Mouse (Mus musculus) midbrain, embryonic 16.5 days (tissue): ENCODE results near the gene Spink2. TPM values are rescaled to one million over a fixed set of nuclear protein-coding genes. Genes with fewer than 3 reads are reported as not detected.
"Not testable (repeated sequence)": the region's sequence is repeated elsewhere in the genome, so short reads cannot be mapped to it uniquely, and the experiment has no call there.

Experiments used
- ATAC-seq: fragments of 200-750 bp; cut with Nextera tagmentation; 2 replicates; pipeline ENCODE4 v1.8.0; 2017; ENCODE audit warnings: moderate TSS enrichment
- H3K27ac ChIP-seq: fragments of 300-500 bp; sonication (generic); 2 replicates; pipeline ENCODE4 v1.5.1; 2014; ENCODE audit warnings: mild to moderate bottlenecking, low read length, mixed read lengths
- H3K27me3 ChIP-seq: fragments of 300-500 bp; sonication (generic); 2 replicates; pipeline ENCODE4 v1.6.1; 2014; ENCODE audit warnings: low read depth, low read length, mixed read lengths; ENCODE audit not compliant: control insufficient read depth, insufficient read depth
- H3K36me3 ChIP-seq: fragments of 300-500 bp; sonication (generic); 2 replicates; pipeline ENCODE4 v1.6.1; 2014; ENCODE audit warnings: mild to moderate bottlenecking, low read length, moderate library complexity, mixed read lengths; ENCODE audit not compliant: control insufficient read depth, insufficient read depth
- H3K4me1 ChIP-seq: fragments of 300-500 bp; sonication (generic); 2 replicates; pipeline ENCODE4 v1.6.1; 2014; ENCODE audit warnings: mild to moderate bottlenecking, low read length, mixed read lengths; ENCODE audit not compliant: control insufficient read depth, insufficient read depth
- H3K4me2 ChIP-seq: fragments of 300-500 bp; sonication (generic); 2 replicates; pipeline ENCODE4 v1.6.1; 2014; ENCODE audit warnings: mild to moderate bottlenecking, low read length, mixed read lengths
- H3K4me3 ChIP-seq: fragments of 300-500 bp; sonication (generic); 2 replicates; pipeline ENCODE4 v1.5.1; 2014; ENCODE audit warnings: low read depth, mild to moderate bottlenecking, low read length, moderate library complexity, mixed read lengths
- H3K9ac ChIP-seq: fragments of 300-500 bp; sonication (generic); 2 replicates; pipeline ENCODE4 v1.6.1; 2014; ENCODE audit warnings: low read depth, low read length, mixed read lengths
- H3K9me3 ChIP-seq: fragments of 300-500 bp; sonication (generic); replicated peaks from 2 replicates; pipeline ENCODE4 v1.6.1; 2014; ENCODE audit warnings: mild to moderate bottlenecking, low read length, mixed read lengths; ENCODE audit not compliant: control insufficient read depth, poor library complexity, severe bottlenecking
- WGBS: fragments of 180-500 bp; shearing (Covaris S2); extraction: QIAGEN DNeasy Blood & Tissue Kit; methylation state at CpG from one replicate; pipeline ENCODE4 v1.1.7; 2014; 5-methylcytosine and 5-hydroxymethylcytosine counted together
- polyA plus RNA-seq: library from polyadenylated mRNA; unstranded; fragments of >200 nt; fragmentation: Nextera tagmentation; extraction: Ambion mirVana; gene quantifications from 2 replicates; pipeline ENCODE4 v1.2.1, GENCODE M21; 2015

Spink2 gene
- polyA plus RNA-seq, 1 experiment from 2014 or later: 0.41 TPM

DNA sequence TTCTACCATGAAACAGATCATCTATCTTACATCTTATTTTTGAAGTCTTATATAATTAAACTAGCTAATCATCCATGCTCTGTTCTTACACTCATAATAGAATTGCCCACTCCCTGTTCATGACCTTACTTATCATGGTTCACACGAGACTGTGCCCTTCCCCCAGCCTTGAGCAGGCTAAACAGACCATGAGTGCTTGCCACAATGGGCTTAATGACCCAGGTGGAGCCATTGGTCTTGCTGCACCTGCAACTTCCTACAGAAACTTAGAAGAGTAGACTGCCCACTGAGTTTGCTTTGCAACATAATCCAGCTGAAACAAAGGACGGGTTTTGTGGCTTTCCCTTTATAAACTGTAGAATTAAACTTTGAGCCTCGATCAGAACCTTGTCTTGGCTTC, 22.5 kb downstream of the Spink2 start:
- no peak overlapping the region for H3K9ac ChIP-seq
- H3K36me3 ChIP-seq: no peaks in the 10 kb centered on the region
- H3K4me3 ChIP-seq: no peak overlapping the region
- peaks cover 6% of the 10 kb centered on the region; the same call in 1 of the 2 replicates for H3K9me3 ChIP-seq
- H3K27ac ChIP-seq: no peak overlapping the region
- 54% methylated on average over 3 of the region's 3 CpGs for WGBS
- no peak overlapping the region for H3K4me2 ChIP-seq
- no peak for ATAC-seq
- no peaks in the 10 kb centered on the region for H3K27me3 ChIP-seq
- H3K4me1 ChIP-seq: no peaks in the 10 kb centered on the region

DNA sequence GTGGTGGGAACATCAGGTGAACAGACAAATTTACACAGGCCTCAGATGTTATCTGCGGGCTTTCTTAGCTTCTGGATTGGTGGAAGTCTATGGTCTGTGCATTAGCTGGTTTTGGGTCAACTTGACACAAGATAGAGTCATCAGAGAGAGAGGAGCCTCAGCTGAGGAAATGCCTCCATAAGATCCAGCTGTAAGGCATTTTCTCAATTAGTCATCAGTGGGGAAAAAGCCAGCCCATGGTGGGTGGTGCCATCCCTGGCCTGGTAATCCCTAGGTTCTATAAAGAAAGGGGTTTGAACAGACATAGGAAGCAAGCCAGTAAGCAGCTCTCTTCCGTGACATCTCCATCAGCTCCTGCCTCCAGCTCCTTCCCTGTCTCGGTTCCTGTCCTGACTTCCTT, 25.9 kb downstream of the Spink2 start:
- no peak overlapping the region for H3K9ac ChIP-seq
- H3K36me3 ChIP-seq: no peaks in the 10 kb centered on the region
- no peak for ATAC-seq
- no peak overlapping the region for H3K4me2 ChIP-seq
- peaks cover 6% of the 10 kb centered on the region; the same call in 1 of the 2 replicates for H3K9me3 ChIP-seq
- H3K4me1 ChIP-seq: no peaks in the 10 kb centered on the region
- no peak overlapping the region for H3K27ac ChIP-seq
- 91% methylated on average over 3 of the region's 3 CpGs for WGBS
- H3K27me3 ChIP-seq: no peaks in the 10 kb centered on the region
- no peak overlapping the region for H3K4me3 ChIP-seq

DNA sequence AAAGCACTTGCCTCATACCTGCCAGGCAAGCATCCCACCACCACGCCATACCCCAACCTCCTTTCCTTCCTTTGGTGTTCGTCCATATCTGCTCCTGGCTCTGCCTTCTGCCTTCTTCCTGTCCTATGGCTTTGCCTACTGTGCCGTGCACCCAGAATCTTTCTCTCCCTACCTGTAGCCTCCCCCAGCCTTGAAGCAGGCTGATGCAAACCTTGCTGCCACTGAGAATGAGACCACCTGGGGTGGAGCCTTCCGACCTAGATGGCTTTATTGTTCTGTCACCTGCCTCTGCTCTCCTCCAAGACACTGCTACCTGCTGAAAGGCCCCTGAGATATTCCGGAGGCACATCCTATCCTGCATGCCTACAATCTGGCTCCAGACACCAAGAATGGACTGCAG, 27.4 kb downstream of the Spink2 start:
- H3K9ac ChIP-seq, H3K36me3 ChIP-seq, H3K27me3 ChIP-seq, H3K9me3 ChIP-seq, H3K4me1 ChIP-seq, H3K4me2 ChIP-seq, H3K27ac ChIP-seq, H3K4me3 ChIP-seq, ATAC-seq: not testable (repeated sequence)
- 62% methylated on average over 5 of the region's 5 CpGs for WGBS

DNA sequence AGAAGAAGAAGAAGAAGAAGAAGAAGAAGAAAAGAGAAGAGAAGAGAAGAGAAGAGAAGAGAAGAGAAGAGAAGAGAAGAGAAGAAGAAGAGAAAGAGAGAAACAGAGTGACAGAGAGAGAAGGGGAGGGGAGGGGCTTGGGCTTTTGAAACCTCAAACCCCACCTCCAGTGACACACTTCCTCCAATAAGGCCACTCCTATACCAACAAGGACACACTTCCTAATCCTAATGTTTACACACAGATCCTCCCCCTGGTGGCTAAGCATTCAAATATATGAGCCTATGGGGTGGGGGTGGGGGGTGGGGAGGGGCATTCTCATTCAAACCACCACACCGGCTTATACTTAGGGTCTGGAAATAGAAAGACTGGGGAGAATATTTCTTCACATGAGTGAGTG, 27.9 kb downstream of the Spink2 start:
- no peak for ATAC-seq
- 57% methylated on average over 1 of the region's 1 CpGs for WGBS
- H3K27me3 ChIP-seq: no peaks in the 10 kb centered on the region
- H3K4me2 ChIP-seq: no peak overlapping the region
- H3K4me1 ChIP-seq: no peaks in the 10 kb centered on the region
- peaks cover 2% of the 10 kb centered on the region; the same call in 1 of the 2 replicates for H3K9me3 ChIP-seq
- H3K9ac ChIP-seq: no peak overlapping the region
- H3K27ac ChIP-seq: no peak overlapping the region
- H3K36me3 ChIP-seq: no peaks in the 10 kb centered on the region
- no peak overlapping the region for H3K4me3 ChIP-seq

DNA sequence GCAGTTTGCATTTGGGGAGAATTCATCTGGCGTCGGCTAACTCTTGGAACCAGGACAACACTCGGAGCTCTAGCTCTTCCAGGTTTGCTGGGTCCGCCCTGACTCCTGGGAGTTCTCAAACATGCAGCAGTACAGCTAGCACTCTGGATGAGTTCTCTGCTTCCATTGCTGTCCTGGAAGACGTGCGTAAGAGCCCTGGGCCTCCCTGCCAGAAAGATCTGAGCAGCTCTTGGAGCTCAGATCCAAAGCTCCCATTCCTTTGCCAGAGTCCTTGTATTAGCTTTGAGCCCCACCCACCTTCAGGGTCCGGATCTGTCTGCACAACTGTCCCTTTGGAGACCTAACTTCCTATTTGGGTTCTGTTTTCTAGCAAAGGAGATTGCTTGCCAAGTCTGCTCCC, 29.8 kb downstream of the Spink2 start:
- Histone ChIP-seq H3K36me3 (no peaks in the 10 kb centered on the region), H3K27me3 (no peaks in the 10 kb centered on the region), H3K27ac (no peak overlapping the region), H3K9ac (no peak overlapping the region), H3K4me3 (no peak overlapping the region), H3K4me2 (no peak overlapping the region), H3K4me1 (no peaks in the 10 kb centered on the region), H3K9me3 (no peaks in the 10 kb centered on the region)
- 85% methylated on average over 7 of the region's 7 CpGs for WGBS
- ATAC-seq: no peak

DNA sequence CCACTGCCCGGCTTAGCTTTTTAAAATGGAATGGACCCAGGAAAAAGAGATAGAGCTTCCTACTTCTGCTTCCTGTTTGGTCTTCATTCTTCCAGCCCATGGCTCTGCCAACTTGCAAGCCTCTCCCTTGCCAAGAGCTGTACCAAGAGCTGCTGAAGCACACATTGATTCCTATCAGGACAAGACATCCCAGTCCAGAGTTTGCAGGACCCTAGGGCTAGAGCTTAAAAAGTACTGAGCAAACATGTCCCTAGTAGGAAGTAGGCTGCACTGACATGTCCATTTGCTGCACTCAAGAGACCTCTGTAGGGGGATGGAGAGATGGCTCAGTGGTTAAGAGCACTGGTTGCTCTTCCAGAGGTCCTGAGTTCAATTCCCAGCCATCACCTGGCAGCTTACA, 32.3 kb downstream of the Spink2 start:
- H3K9ac ChIP-seq: no peak overlapping the region
- 91% methylated on average over 1 of the region's 1 CpGs for WGBS

DNA sequence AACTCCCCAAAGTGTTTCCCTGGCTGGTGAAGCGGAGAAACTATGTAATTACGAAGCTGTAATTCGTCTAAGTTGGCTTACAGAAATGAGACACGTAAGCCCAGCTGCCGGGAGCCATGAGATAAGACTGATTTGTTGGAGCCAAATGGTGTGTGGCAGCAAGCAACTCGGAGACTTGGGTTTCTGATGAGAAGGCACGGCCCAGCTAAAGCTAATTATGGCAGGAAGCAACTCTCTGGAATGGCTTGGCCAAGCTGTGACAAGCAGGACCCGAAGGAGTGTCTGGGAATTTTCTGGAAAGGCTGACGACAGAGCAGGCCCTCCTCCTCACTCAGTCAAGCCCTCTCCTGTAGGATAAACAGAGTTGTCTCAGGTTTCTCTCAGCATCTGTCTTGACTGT, 33.3 kb downstream of the Spink2 start:
- Histone ChIP-seq H3K4me1 (no peaks in the 10 kb centered on the region), H3K9ac (no peak overlapping the region), H3K36me3 (no peaks in the 10 kb centered on the region), H3K27ac (no peak overlapping the region), H3K4me3 (no peak overlapping the region), H3K27me3 (no peaks in the 10 kb centered on the region), H3K4me2 (no peak overlapping the region), H3K9me3 (no peaks in the 10 kb centered on the region)
- WGBS: 79% methylated on average over 9 of the region's 9 CpGs
- ATAC-seq: no peak

More for the DNA sequence above, 32.3 kb downstream of the Spink2 start:
- no peak overlapping the region for H3K4me3 ChIP-seq
- H3K27me3 ChIP-seq: no peaks in the 10 kb centered on the region
- ATAC-seq: no peak
- no peak overlapping the region for H3K4me2 ChIP-seq
- no peaks in the 10 kb centered on the region for H3K9me3 ChIP-seq
- H3K4me1 ChIP-seq: no peaks in the 10 kb centered on the region
- H3K27ac ChIP-seq: no peak overlapping the region
- no peaks in the 10 kb centered on the region for H3K36me3 ChIP-seq

DNA sequence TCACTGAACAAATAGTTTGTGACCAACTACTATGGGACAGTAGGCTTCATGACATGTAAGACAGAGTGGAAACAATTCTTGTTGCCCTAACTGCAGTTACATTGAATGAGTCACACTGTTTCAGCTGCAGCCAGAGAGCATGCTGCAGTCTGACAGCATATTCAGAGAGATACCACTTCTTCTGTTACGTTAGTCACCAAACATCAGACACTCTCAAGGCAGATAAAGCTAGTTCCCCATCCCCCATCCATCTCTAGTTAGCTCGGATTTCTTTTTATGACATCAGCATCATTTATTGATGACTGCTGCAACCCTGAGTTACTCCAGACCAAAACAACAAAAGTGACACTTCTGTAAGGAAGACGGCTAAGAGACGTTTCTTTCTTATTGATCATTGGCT, 36.5 kb downstream of the Spink2 start:
- Histone ChIP-seq H3K4me3 (no peak overlapping the region), H3K27ac (no peak overlapping the region), H3K4me2 (no peak overlapping the region), H3K36me3 (no peaks in the 10 kb centered on the region), H3K9ac (no peak overlapping the region), H3K27me3 (no peaks in the 10 kb centered on the region), H3K4me1 (no peaks in the 10 kb centered on the region), H3K9me3 (no peaks in the 10 kb centered on the region)
- ATAC-seq: no peak
- 74% methylated on average over 4 of the region's 4 CpGs for WGBS

DNA sequence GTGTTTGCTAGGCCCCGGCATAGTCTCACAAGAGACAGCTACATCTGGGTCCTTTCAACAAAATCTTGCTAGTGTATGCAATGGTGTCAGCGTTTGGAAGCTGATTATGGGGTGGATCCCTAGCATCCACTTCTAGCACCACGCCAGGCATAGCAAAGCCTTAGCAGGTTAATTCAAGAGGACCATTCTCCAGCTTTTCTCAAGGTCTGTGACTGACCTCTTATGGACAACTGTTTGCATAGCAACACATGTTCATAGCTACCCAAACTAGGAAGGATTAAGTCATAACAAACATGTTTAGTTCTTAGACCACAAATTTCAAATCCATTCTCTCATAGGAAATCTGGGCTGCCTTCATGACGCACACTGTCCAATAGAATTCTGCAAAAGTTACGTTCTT, 40.7 kb downstream of the Spink2 start:
- Histone ChIP-seq H3K27ac (no peak overlapping the region), H3K9ac (no peak overlapping the region), H3K36me3 (no peaks in the 10 kb centered on the region), H3K4me3 (no peak overlapping the region), H3K9me3 (no peaks in the 10 kb centered on the region), H3K4me2 (no peak overlapping the region), H3K4me1 (no peaks in the 10 kb centered on the region), H3K27me3 (no peaks in the 10 kb centered on the region)
- 55% methylated on average over 4 of the region's 5 CpGs for WGBS
- ATAC-seq: peak; percentile 60; the same call in 1 of the 2 replicates
